Mouse (Mus musculus): ENCODE measurements around the gene Stk17b.

GRCm38 (mm10) chr1:53736583-53736982 lies 48.4 kb downstream of the Stk17b start:
- TF ChIP-seq CTCF (IDR thresholded peaks at IDR 0.05; ENCODE audit: control insufficient read depth, insufficient read depth, low read length) (no peak), POLR2A (IDR thresholded peaks at IDR 0.05; ENCODE audit: borderline replicate concordance, control insufficient read depth, low read depth, low read length) (no peak)
